Mouse (Mus musculus) hindbrain, embryonic 12.5 days (tissue): ENCODE results near the gene Ccl2. TPM values are rescaled to one million over a fixed set of nuclear protein-coding genes. Genes with fewer than 3 reads are reported as not detected.

Experiments
- ATAC-seq: fragments of 200-750 bp; cut with Nextera tagmentation; 2 replicates; pipeline ENCODE4 v1.8.0; 2017; ENCODE audit warnings: moderate TSS enrichment; ENCODE audit not compliant: low FRiP score
- H3K27ac ChIP-seq: fragments of 300-500 bp; sonication (generic); 2 replicates; pipeline ENCODE4 v1.5.1; 2016; ENCODE audit warnings: mild to moderate bottlenecking
- H3K27me3 ChIP-seq: fragments of 300-500 bp; sonication (generic); 2 replicates; pipeline ENCODE4 v1.6.1; 2016; ENCODE audit warnings: mild to moderate bottlenecking
- H3K36me3 ChIP-seq: fragments of 300-500 bp; sonication (generic); 2 replicates; pipeline ENCODE4 v1.6.1; 2016; ENCODE audit warnings: mild to moderate bottlenecking
- H3K4me1 ChIP-seq: fragments of 300-500 bp; sonication (generic); 2 replicates; pipeline ENCODE4 v1.6.1; 2016
- H3K4me2 ChIP-seq: fragments of 300-500 bp; sonication (generic); replicated peaks from 2 replicates; pipeline ENCODE4 v1.6.1; 2016; ENCODE audit warnings: mild to moderate bottlenecking
- H3K4me3 ChIP-seq: fragments of 300-500 bp; sonication (generic); 2 replicates; pipeline ENCODE4 v1.5.1; 2016; ENCODE audit warnings: mild to moderate bottlenecking
- H3K9ac ChIP-seq: fragments of 300-500 bp; sonication (generic); 2 replicates; pipeline ENCODE4 v1.6.1; 2016; ENCODE audit warnings: mild to moderate bottlenecking, moderate library complexity
- H3K9me3 ChIP-seq: fragments of 300-500 bp; sonication (generic); replicated peaks from 2 replicates; pipeline ENCODE4 v1.6.1; 2016; ENCODE audit warnings: mild to moderate bottlenecking
- WGBS: fragments of 180-500 bp; shearing (Covaris S2); methylation state at CpG from one replicate; pipeline ENCODE4 v1.1.7; 2016; 5-methylcytosine and 5-hydroxymethylcytosine counted together
- polyA plus RNA-seq: library from polyadenylated mRNA; unstranded; fragments of >200 nt; fragmentation: Nextera tagmentation; extraction: Ambion mirVana; gene quantifications from 2 replicates; pipeline ENCODE4 v1.2.1, GENCODE M21; 2016

Gene Ccl2
- polyA plus RNA-seq, 1 experiment from 2014 or later, result 2.0 TPM

- H3K36me3 ChIP-seq, result no peaks in the 10 kb centered on the region
- H3K27ac ChIP-seq, result no peak overlapping the region
- no peak overlapping the region for H3K4me2 ChIP-seq
- H3K9ac ChIP-seq, result no peak overlapping the region
- no peaks in the 10 kb centered on the region for H3K4me1 ChIP-seq
- H3K4me3 ChIP-seq, result no peak overlapping the region
- ATAC-seq, result no peak
- no peaks in the 10 kb centered on the region for H3K27me3 ChIP-seq
- H3K9me3 ChIP-seq, result no peaks in the 10 kb centered on the region
- WGBS, result 69% methylated on average over 3 of the region's 3 CpGs
Observed at GRCm38 (mm10) chr11:82039132-82039660, 3.8 kb downstream of the Ccl2 start.

- Histone ChIP-seq H3K9ac (no peak overlapping the region), H3K36me3 (no peaks in the 10 kb centered on the region), H3K27me3 (no peaks in the 10 kb centered on the region), H3K27ac (no peak overlapping the region), H3K4me1 (no peaks in the 10 kb centered on the region), H3K4me2 (no peak overlapping the region), H3K9me3 (no peaks in the 10 kb centered on the region), H3K4me3 (no peak overlapping the region)
- WGBS, result 87% methylated on average over 4 of the region's 4 CpGs
- ATAC-seq, result no peak
Observed at GRCm38 (mm10) chr11:82041671-82042080, 6.3 kb downstream of the Ccl2 start.

GRCm38 (mm10) chr11:82045471-82045870, 10.1 kb downstream of the Ccl2 start, which contains the start of gene Ccl7:
TSS of gene Ccl7 (plus strand) at chr11:82045712.
- Histone ChIP-seq H3K9ac (no peak within 1 kb of the TSS), H3K27me3 (no peaks in the 10 kb centered on the region), H3K4me2 (no peak within 1 kb of the TSS), H3K9me3 (no peaks in the 10 kb centered on the region), H3K36me3 (no peaks in the 10 kb centered on the region), H3K4me3 (no peak within 1 kb of the TSS), H3K27ac (no peak within 1 kb of the TSS), H3K4me1 (no peaks in the 10 kb centered on the region)
- ATAC-seq, result no peak
- WGBS, result 75% methylated on average over 3 of the region's 3 CpGs

GRCm38 (mm10) chr11:82047746-82048415, 12.5 kb downstream of the Ccl2 start:
- no peak overlapping the region for H3K9ac ChIP-seq
- 47% methylated on average over 6 of the region's 6 CpGs for WGBS
- no peaks in the 10 kb centered on the region for H3K36me3 ChIP-seq
- H3K4me1 ChIP-seq, result no peaks in the 10 kb centered on the region
- H3K4me2 ChIP-seq, result no peak overlapping the region
- no peaks in the 10 kb centered on the region for H3K27me3 ChIP-seq
- no peak for ATAC-seq
- no peak overlapping the region for H3K27ac ChIP-seq
- H3K4me3 ChIP-seq, result no peak overlapping the region
- no peaks in the 10 kb centered on the region for H3K9me3 ChIP-seq

- Histone ChIP-seq H3K27ac (no peak overlapping the region), H3K27me3 (no peaks in the 10 kb centered on the region), H3K4me1 (no peaks in the 10 kb centered on the region), H3K9ac (no peak overlapping the region), H3K4me3 (no peak overlapping the region), H3K4me2 (no peak overlapping the region), H3K36me3 (no peaks in the 10 kb centered on the region), H3K9me3 (no peaks in the 10 kb centered on the region)
- WGBS, result 86% methylated on average over 7 of the region's 7 CpGs
- ATAC-seq, result no peak
Observed at GRCm38 (mm10) chr11:82053849-82054248, 18.5 kb downstream of the Ccl2 start.

- no peak within 1 kb of the TSS for H3K9ac ChIP-seq
- no peaks in the 10 kb centered on the region for H3K36me3 ChIP-seq
- no peaks in the 10 kb centered on the region for H3K9me3 ChIP-seq
- H3K4me3 ChIP-seq, result no peak within 1 kb of the TSS
- WGBS, result 79% methylated on average over 6 of the region's 6 CpGs
- no peaks in the 10 kb centered on the region for H3K27me3 ChIP-seq
- no peak within 1 kb of the TSS for H3K27ac ChIP-seq
- no peak within 1 kb of the TSS for H3K4me2 ChIP-seq
- ATAC-seq, result no peak
- H3K4me1 ChIP-seq, result no peaks in the 10 kb centered on the region
Observed at GRCm38 (mm10) chr11:82057646-82058045, 22.3 kb downstream of the Ccl2 start, which contains the start of gene Ccl11. TSS of gene Ccl11 (plus strand) at chr11:82057823.

GRCm38 (mm10) chr11:82062226-82062625, 26.9 kb downstream of the Ccl2 start:
- ATAC-seq, result no peak
- no peaks in the 10 kb centered on the region for H3K36me3 ChIP-seq
- H3K4me3 ChIP-seq, result no peak overlapping the region
- H3K9me3 ChIP-seq, result no peaks in the 10 kb centered on the region
- WGBS, result 72% methylated on average over 3 of the region's 3 CpGs
- H3K27ac ChIP-seq, result no peak overlapping the region
- H3K9ac ChIP-seq, result no peak overlapping the region
- no peaks in the 10 kb centered on the region for H3K4me1 ChIP-seq
- H3K4me2 ChIP-seq, result no peak overlapping the region
- H3K27me3 ChIP-seq, result no peaks in the 10 kb centered on the region

GRCm38 (mm10) chr11:82063454-82063853, 28.1 kb downstream of the Ccl2 start:
- Histone ChIP-seq H3K36me3 (no peaks in the 10 kb centered on the region), H3K4me3 (no peak overlapping the region), H3K9ac (no peak overlapping the region), H3K27ac (no peak overlapping the region), H3K4me1 (no peaks in the 10 kb centered on the region), H3K4me2 (no peak overlapping the region), H3K27me3 (no peaks in the 10 kb centered on the region), H3K9me3 (no peaks in the 10 kb centered on the region)
- WGBS, result 88% methylated on average over 2 of the region's 2 CpGs
- ATAC-seq, result no peak

GRCm38 (mm10) chr11:82066953-82067571, 31.7 kb downstream of the Ccl2 start:
- Histone ChIP-seq H3K4me3 (no peak overlapping the region), H3K36me3 (no peaks in the 10 kb centered on the region), H3K9me3 (no peaks in the 10 kb centered on the region), H3K4me2 (no peak overlapping the region), H3K9ac (no peak overlapping the region), H3K27me3 (no peaks in the 10 kb centered on the region), H3K4me1 (no peaks in the 10 kb centered on the region), H3K27ac (no peak overlapping the region)
- no peak for ATAC-seq
- 90% methylated on average over 7 of the region's 7 CpGs for WGBS

GRCm38 (mm10) chr11:82071076-82071475, 35.7 kb downstream of the Ccl2 start:
- H3K9ac ChIP-seq, result no peak overlapping the region
- H3K27ac ChIP-seq, result no peak overlapping the region
- no peaks in the 10 kb centered on the region for H3K36me3 ChIP-seq
- no peaks in the 10 kb centered on the region for H3K9me3 ChIP-seq
- WGBS, result 64% methylated on average over 3 of the region's 3 CpGs
- ATAC-seq, result no peak
- no peaks in the 10 kb centered on the region for H3K4me1 ChIP-seq
- no peak overlapping the region for H3K4me3 ChIP-seq
- H3K4me2 ChIP-seq, result no peak overlapping the region
- no peaks in the 10 kb centered on the region for H3K27me3 ChIP-seq

GRCm38 (mm10) chr11:82072374-82072773, 37.0 kb downstream of the Ccl2 start:
- H3K27me3 ChIP-seq, result no peaks in the 10 kb centered on the region
- WGBS, result 91% methylated on average over 1 of the region's 1 CpGs
- H3K9ac ChIP-seq, result no peak overlapping the region
- H3K27ac ChIP-seq, result no peak overlapping the region
- H3K4me2 ChIP-seq, result no peak overlapping the region
- H3K4me1 ChIP-seq, result no peaks in the 10 kb centered on the region
- no peaks in the 10 kb centered on the region for H3K9me3 ChIP-seq
- no peak overlapping the region for H3K4me3 ChIP-seq
- ATAC-seq, result no peak
- no peaks in the 10 kb centered on the region for H3K36me3 ChIP-seq

- H3K4me2 ChIP-seq, result no peak overlapping the region
- H3K9me3 ChIP-seq, result no peaks in the 10 kb centered on the region
- H3K36me3 ChIP-seq, result no peaks in the 10 kb centered on the region
- H3K4me1 ChIP-seq, result no peaks in the 10 kb centered on the region
- WGBS, result 89% methylated on average over 3 of the region's 3 CpGs
- H3K9ac ChIP-seq, result no peak overlapping the region
- no peaks in the 10 kb centered on the region for H3K27me3 ChIP-seq
- no peak overlapping the region for H3K27ac ChIP-seq
- H3K4me3 ChIP-seq, result no peak overlapping the region
- ATAC-seq, result no peak
Observed at GRCm38 (mm10) chr11:82072984-82073383, 37.6 kb downstream of the Ccl2 start.

- Histone ChIP-seq H3K27me3 (no peaks in the 10 kb centered on the region), H3K36me3 (no peaks in the 10 kb centered on the region), H3K9me3 (no peaks in the 10 kb centered on the region), H3K27ac (no peak overlapping the region), H3K9ac (no peak overlapping the region), H3K4me1 (no peaks in the 10 kb centered on the region), H3K4me3 (no peak overlapping the region), H3K4me2 (no peak overlapping the region)
- ATAC-seq, result no peak
- WGBS, result 89% methylated on average over 3 of the region's 3 CpGs
Observed at GRCm38 (mm10) chr11:82073686-82074085, 38.3 kb downstream of the Ccl2 start.
